8 mouse cellular contexts compared by ENCODE assay signal in genomic region chr19:55061447-55061901, GRCm38 (mm10).
DNase-seq lines count a peak whose midpoint lies in the region; ATAC-seq lines count a peak whose summit lies in the region.

No protein-coding gene starts in this region.

- H3K9ac ChIP-seq in kidney, embryonic 14.5 days (ENCODE audit: low read depth, low read length) = no peak overlapping the region
- H3K9ac ChIP-seq in hindbrain, embryonic 15.5 days = peak overlapping the region; percentile 42
- H3K9ac ChIP-seq in midbrain, embryonic 16.5 days (ENCODE audit: low read depth, low read length) = peak overlapping the region; percentile 57

- H3K27me3 ChIP-seq in kidney, embryonic 14.5 days (ENCODE audit: control insufficient read depth, insufficient read depth, low read length) = no peaks in the 10 kb centered on the region
- no peaks in the 10 kb centered on the region for H3K27me3 ChIP-seq in hindbrain, embryonic 15.5 days
- H3K27me3 ChIP-seq in midbrain, embryonic 16.5 days (ENCODE audit: control insufficient read depth, insufficient read depth, low read depth, low read length) = no peaks in the 10 kb centered on the region

- DNase-seq in kidney, adult 9 months = no peak
- peak; percentile 46 for DNase-seq in embryo, embryonic 11 days
- no peak for DNase-seq in right cerebral cortex, adult 2 months (ENCODE audit: low spot score in 2 of 2)
- no peak for DNase-seq in kidney, adult 18-20 months

- 14% methylated on average over 14 of the region's 14 CpGs for WGBS in kidney, embryonic 14.5 days
- 5% methylated on average over 14 of the region's 14 CpGs for WGBS in hindbrain, embryonic 15.5 days
- WGBS in midbrain, embryonic 16.5 days = 6% methylated on average over 14 of the region's 14 CpGs

- H3K9me3 ChIP-seq in kidney, embryonic 14.5 days (ENCODE audit: control insufficient read depth, low read length) = peaks cover 6% of the 10 kb centered on the region; the same call in 1 of the 2 replicates
- no peaks in the 10 kb centered on the region for H3K9me3 ChIP-seq in hindbrain, embryonic 15.5 days
- H3K9me3 ChIP-seq in midbrain, embryonic 16.5 days (replicated peaks; ENCODE audit: control insufficient read depth, low read length, poor library complexity, severe bottlenecking) = no peaks in the 10 kb centered on the region

- peak overlapping the region; percentile 38 for H3K4me2 ChIP-seq in kidney, embryonic 14.5 days (replicated peaks; ENCODE audit: low read depth, low read length)
- H3K4me2 ChIP-seq in hindbrain, embryonic 15.5 days = peak overlapping the region; percentile 79
- peak overlapping the region; percentile 85 for H3K4me2 ChIP-seq in midbrain, embryonic 16.5 days (ENCODE audit: low read length)

- peak; percentile 51; the same call in 1 of the 2 replicates for ATAC-seq in kidney, embryonic 14.5 days (ENCODE audit: low FRiP score, low TSS enrichment)
- peak; percentile 49; the same call in 1 of the 2 replicates for ATAC-seq in hindbrain, embryonic 15.5 days (ENCODE audit: low FRiP score, low read depth)
- ATAC-seq in midbrain, embryonic 16.5 days = peak; percentile 68
- no peak; the same call in 1 of the 2 replicates for ATAC-seq in monocyte, adult 5-6 weeks (replicated peaks; ENCODE audit: insufficient number of reproducible peaks, low FRiP score, low TSS enrichment, poor library complexity, severe bottlenecking)

- peaks cover 7% of the 10 kb centered on the region; the same call in 1 of the 2 replicates for H3K36me3 ChIP-seq in kidney, embryonic 14.5 days (ENCODE audit: control insufficient read depth, insufficient read depth, low read length)
- no peaks in the 10 kb centered on the region for H3K36me3 ChIP-seq in hindbrain, embryonic 15.5 days
- no peaks in the 10 kb centered on the region for H3K36me3 ChIP-seq in midbrain, embryonic 16.5 days (ENCODE audit: control insufficient read depth, insufficient read depth, low read length)

- H3K27ac ChIP-seq in kidney, embryonic 14.5 days (ENCODE audit: low read depth, low read length) = no peak overlapping the region
- H3K27ac ChIP-seq in hindbrain, embryonic 15.5 days (replicated peaks) = peak overlapping the region; percentile 62
- H3K27ac ChIP-seq in midbrain, embryonic 16.5 days (ENCODE audit: low read length) = peak overlapping the region; percentile 18; the same call in 1 of the 2 replicates

- peak overlapping the region; percentile 18; the same call in 1 of the 2 replicates for H3K4me3 ChIP-seq in kidney, embryonic 14.5 days (ENCODE audit: low read length)
- peak overlapping the region; percentile 38 for H3K4me3 ChIP-seq in hindbrain, embryonic 15.5 days
- peak overlapping the region; percentile 39 for H3K4me3 ChIP-seq in midbrain, embryonic 16.5 days (ENCODE audit: low read depth, low read length)

- no peaks in the 10 kb centered on the region for H3K4me1 ChIP-seq in kidney, embryonic 14.5 days (ENCODE audit: control insufficient read depth, insufficient read depth, low read length)
- H3K4me1 ChIP-seq in hindbrain, embryonic 15.5 days (replicated peaks) = peaks cover 11% of the 10 kb centered on the region
- peaks cover 6% of the 10 kb centered on the region for H3K4me1 ChIP-seq in midbrain, embryonic 16.5 days (ENCODE audit: control insufficient read depth, insufficient read depth, low read length)
